Mouse (Mus musculus) forelimb bud, embryonic 11.5 days (tissue): Measurements from ENCODE around the gene Ly6g6c.
"Not testable (repeated sequence)": the region's sequence is repeated elsewhere in the genome, so short reads cannot be mapped to it uniquely, and the experiment has no call there.

Experiments
- DNase-seq: peaks from one replicate; pipeline ENCODE4 v3.0.0-alpha.2; 2012; ENCODE audit warnings: low read depth, low spot score

Gene Ly6g6c

DNA sequence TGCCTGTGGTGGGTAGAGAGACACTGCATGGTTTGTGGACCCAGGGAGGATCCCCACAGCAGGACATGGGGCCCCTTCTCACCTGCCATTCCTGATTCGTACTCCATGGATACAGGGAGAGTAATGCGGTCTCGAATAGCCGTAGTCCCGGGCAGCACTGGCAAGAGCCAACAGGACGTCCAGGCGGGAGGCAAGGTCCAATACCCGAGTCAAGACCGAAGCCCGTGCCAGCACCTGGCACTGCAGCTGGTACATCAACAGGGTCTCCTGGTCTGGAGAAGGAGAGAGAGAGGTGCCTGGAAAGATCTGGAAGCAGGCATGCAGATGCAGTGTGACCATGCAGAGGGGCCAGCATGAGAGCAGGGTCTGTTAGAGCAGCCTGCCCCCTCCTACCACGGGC lies 33.9 kb upstream of the Ly6g6c start:
- no peak for DNase-seq

- DNase-seq = no peak
These were observed 33.3 kb upstream of the Ly6g6c start for GRCm38 (mm10) chr17:35031880-35032279.

GRCm38 (mm10) chr17:35032323-35032870 lies 32.8 kb upstream of the Ly6g6c start:
- no peak for DNase-seq

DNA sequence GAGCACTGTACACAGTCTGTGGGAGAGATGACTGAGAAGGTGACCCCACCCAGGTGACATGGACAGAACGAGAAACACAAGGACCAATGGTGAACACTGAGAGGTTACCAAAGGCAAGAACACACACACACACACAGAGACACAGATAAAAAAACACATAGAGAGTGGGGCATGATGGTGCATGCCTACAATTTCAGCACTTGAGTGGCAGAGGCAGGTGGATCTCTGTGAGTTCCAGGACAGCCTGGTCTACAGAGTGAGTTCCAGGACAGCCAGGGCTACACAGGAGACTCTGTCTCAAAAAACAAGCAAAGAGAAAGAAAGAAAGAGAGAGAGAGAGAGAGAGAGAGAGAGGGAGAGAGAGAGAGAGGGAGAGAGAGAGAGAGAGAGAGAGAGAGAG lies 31.5 kb upstream of the Ly6g6c start:
- DNase-seq = not testable (repeated sequence)

DNA sequence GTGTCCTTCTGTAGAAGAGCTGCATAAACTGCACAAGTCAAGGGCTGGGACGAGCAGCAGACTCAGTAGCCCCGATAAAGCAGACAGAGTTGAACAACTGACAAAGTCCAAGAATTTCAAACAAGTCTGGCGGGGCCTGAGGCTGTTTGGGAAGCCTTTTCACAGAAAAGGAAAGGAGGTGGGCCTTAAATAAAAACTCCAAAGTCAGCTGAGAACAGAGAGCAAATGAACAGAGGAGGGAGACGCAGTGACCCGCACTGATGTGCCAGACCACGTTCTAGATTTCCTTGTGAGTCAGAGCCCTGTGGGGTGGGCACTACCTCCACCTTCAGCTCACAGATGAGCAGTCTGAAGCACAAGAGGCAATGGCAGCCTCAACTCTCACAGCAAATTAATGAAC lies 30.3 kb upstream of the Ly6g6c start:
- no peak for DNase-seq

- no peak for DNase-seq
These were observed 25.9 kb upstream of the Ly6g6c start for GRCm38 (mm10) chr17:35039121-35039873.

DNA sequence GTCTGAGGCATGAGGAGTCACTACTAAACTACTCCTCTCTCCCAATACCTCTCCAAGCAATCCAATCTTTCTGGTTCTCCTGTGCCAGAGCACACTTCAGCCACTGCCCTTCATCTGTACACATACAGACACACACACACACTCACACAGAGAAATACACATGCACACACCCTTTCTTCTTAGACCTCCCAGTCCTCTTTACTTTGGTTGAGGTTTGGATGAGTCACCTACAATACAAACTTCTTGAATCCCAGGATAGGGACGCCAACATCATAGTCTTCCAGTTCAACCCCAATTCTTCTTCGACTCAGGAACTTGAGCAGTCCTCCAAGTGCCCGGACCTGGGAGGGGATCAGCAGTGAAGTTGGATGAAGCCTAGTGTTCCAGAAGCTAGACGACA lies 21.4 kb upstream of the Ly6g6c start:
- DNase-seq = no peak

- no peak for DNase-seq
These were observed 20.0 kb upstream of the Ly6g6c start for GRCm38 (mm10) chr17:35044904-35045806.

DNA sequence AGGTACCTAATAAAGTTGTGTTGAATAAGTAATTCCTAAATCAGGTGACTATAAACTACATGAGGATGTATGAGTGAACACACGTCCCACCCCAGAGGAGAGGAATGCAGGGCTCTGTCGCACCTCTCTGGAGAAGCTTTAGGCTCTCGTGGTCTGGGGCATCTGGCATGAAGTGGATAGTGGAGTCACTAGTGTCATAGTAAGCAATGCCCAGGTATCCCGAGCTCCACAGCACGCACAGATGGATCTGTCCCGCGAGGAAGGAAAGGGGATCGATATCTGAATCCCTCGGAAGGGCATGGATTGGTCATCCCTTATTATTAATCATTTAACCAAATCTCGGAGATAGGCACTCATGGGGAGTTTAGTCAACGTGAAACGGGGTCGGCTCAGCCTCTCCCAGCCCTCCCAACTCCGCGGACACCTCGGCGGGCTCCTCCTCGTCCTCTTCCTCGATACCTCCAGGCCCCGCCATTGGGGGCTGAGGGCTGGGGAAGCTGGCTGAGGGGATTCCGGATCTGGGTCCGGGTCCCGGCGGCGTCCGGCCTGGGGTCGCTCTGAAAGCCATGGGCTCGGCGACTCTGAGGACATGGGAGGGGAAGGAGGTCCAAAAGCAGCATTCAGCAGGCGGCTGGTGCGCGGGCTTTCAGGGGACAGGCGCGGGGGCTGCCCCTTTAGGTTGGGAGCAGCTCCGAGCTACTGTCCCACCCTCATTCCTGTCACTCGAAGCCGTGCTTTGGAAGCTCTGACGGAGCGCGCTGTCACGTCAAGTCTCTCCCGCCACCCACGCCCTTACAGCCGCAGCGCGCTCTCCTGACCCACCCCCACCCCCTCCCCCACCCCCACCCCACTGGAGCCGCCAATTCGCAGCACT lies 19.1 kb upstream of the Ly6g6c start:
- DNase-seq = no peak

DNA sequence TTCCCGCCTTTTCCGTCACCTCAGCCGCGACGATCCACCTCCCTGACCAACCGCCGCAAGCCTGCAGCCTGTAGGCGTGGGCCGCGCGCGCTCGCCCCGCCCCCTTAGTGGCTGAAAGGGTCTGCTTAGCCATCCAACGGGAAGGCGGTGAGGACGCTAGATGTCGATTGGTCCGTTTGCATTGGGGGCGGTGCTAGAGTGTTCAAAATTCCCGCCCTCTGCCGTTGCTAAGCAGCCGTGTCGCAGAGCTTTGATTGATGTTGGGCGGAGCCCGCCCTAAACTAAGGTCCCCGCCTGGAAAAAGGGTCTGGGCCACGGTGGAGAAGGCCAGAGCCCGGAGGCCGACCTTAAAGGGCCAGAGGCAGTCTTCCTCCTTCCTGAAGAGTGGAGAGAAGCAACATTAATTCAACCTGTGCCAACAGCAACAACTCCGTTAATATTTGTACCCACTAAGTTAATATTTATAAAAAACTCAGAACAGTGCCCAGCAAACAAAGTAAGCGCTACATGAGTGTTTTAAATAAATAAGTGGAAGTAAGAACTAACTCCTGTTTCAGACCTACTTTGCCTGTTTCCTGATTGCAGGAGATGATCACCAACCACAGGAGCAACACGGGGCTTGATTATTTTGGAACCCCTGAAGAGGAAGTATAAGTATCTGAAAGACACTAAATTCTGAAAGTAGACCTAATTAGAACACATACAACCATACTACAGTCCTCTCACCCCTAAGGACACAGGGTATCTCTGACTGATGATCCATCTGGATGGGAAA lies 18.3 kb upstream of the Ly6g6c start, which contains the start of gene Msh5:
Msh5 (minus strand) TSS at position 65 of the 775 bp plus-strand sequence.
- DNase-seq = peak; percentile 100

DNA sequence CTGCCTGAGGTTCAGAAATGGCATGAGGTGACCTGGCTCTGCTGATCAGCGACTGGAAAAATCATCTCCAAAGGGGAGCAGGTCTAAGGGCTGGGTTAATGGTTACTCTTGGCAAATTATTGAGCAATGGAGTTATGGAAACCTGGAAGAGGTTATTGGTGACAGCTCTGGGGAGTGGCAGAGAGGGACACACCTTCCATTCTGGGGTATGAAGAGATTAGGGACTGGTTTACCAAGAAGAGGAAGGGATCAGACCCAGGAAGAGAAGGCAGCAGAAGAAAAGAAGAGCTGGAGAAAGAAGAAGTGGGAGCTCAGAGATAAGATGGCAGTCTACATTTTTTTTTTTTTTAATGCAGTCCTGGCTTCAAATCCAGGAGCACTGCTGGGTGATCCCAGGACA lies 17.5 kb upstream of the Ly6g6c start:
- DNase-seq = no peak

DNA sequence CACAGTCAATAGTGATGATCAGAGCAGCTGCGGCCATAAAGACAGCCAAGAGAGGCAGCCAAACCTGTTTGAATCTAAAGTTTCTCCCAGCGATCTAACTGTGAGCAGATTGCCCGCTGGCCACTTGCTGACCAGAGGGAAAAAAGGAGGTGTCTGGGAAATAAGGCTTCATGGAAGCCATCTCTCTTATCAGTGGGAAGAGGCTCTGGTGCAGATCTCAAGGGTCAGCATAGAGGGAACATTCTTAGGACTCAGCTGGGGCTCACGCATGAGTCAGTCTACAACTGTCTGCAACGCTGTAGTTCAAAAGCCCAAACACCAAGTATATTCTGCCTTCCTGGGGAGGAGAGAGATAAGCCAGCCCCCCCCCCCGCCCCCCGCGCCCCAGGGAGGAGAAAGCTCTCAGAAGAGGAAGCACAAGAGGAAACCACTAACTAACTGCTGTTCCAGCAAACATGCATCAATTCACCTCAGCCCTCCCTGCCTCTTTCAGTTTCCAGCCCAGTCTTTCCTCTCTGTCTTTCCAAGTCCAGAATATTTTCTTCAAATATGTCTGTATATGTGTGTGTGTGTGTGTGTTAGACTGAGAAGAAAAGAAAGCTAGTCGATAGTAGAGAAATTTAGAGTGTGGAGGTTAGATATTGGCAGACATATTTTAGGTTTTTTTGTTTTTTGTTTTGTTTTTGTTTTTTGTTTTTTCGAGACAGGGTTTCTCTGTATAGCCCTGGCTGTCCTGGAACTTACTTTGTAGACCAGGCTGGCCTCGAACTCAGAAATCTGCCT lies 16.8 kb upstream of the Ly6g6c start:
- DNase-seq = no peak

- no peak for DNase-seq
These were observed 16.2 kb upstream of the Ly6g6c start for GRCm38 (mm10) chr17:35048932-35049440.

GRCm38 (mm10) chr17:35049561-35050016 lies 15.6 kb upstream of the Ly6g6c start, which contains the start of gene Clic1:
Gene Clic1, plus strand, starts transcription at chr17:35049966.
- peak; percentile 69 for DNase-seq

- DNase-seq = peak; percentile 46
These were observed 14.9 kb upstream of the Ly6g6c start for GRCm38 (mm10) chr17:35050126-35050750.

GRCm38 (mm10) chr17:35051156-35052086 lies 13.8 kb upstream of the Ly6g6c start:
- DNase-seq = peak; percentile 37

- no peak for DNase-seq
These were observed 12.9 kb upstream of the Ly6g6c start for GRCm38 (mm10) chr17:35052271-35052798.
